Mouse (Mus musculus): Measurements from ENCODE around the gene Pofut2.

The Pofut2 gene

DNA sequence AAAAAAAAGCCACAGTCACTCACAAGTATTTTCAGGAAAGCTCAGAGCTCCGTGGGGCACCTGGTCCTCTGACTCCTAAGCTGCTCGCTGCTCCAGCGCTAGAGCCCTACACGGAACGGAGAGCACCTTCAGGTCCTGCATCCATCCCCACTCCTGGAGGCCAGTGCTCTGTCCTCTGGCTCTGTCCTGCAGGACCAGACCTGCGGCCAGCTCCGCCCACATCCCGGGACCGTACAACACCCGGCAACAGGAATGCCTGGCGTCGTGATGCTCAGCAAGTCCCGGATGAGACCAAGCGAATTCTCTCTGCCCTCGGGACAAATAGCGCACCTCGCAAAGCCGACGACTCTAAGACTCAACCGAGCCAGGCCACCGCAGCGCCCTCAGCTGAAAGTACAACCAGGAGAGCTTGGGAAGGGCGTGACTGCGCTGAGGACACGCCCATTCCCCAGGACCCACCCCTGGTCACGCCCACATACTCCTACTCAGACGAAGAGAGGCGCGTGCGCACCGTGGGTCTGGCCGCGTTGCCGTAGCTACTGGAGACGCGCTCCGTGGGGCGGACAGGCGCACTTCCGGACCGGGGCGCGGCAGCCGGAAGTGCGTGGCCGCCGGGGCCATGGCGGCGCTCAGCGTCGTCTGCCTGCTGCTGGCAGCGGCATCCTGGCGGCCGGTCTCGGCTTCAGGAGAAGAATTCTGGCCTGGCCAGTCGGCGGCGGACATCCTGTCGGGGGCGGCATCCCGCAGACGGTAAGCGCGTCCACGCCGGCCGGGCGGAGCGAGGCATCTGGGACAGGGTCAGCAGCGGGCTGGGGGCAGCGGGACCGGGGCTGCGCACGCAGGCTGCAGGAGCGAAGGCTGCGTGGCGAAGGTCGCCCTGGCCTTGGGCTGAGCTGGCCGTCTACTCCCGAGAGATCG is at the start of gene Pofut2:
Gene Pofut2 (plus strand): TSS at position 515 of the 918 bp plus-strand sequence.
- peak; percentile 33; the same call in 1 of the 2 replicates for TF ChIP-seq GATA4 (IDR thresholded peaks at IDR 0.05; ENCODE audit: insufficient replicate concordance, low read length)

- no peak for TF ChIP-seq GATA4 (IDR thresholded peaks at IDR 0.05; ENCODE audit: insufficient replicate concordance, low read length)
These were observed 49.8 kb upstream of the Pofut2 start for GRCm38 (mm10) chr10:77209261-77209660.

GRCm38 (mm10) chr10:77210666-77211065 is 48.4 kb upstream of the Pofut2 start:
- TF ChIP-seq GATA4 (IDR thresholded peaks at IDR 0.05; ENCODE audit: insufficient replicate concordance, low read length) = no peak

DNA sequence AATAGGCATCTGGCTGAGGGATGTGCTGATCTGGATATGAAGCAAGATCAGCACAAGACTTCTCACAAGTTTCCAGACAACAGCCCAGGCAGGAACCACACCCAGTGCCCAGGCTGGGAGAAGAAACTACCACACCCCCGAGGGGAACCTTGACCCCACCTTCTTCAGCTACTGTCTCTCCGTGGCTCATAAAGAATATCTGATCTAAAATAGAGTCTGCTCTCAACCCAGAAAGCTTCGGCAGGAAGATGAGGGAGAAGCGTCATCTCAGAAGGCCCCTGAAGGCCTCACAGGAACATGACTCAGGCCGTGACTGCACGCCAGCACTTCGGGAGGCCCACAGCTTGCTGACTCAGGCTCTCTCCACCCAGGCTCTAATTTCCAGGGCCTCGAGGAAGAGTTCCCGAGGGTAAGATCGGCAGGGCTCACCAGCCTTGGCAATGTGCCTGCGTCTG is 47.9 kb upstream of the Pofut2 start:
- TF ChIP-seq GATA4 (IDR thresholded peaks at IDR 0.05; ENCODE audit: insufficient replicate concordance, low read length) = no peak

DNA sequence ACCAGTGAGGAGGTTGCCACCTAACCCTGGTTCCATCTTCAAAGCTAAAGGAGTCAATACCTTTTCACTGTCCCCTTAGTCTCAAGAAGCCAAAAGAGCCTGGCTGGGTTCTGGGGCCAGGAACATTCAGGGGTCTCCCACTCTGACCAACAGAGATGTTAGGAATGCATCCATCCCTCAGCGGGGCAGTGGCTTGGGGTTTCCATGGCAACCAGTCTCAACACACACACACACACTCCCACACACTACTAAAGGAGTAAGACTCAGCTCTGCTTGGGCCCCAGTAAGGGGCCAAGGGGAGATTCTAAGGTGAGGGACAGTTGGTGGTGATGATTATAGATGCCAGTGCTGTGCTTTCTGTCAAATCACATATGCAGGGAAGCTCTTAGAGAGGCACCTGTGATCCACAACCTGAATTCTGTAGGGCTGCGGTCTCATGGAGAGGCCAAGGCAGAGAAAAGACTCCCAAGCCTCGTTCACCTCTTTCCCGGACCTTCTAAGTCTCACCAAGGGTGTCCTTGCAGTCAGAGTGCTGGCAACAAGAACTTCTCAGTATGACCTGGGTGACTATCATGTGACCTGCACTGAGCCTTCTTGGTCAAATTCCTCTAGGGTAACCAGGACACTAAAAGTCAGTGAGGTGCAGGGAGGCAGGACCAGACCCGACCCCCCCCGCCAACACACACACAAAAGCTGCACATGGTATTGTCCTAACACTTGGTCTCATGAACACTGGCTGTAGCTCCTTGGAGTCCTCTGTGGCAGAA is 46.5 kb upstream of the Pofut2 start:
- no peak for TF ChIP-seq GATA4 (IDR thresholded peaks at IDR 0.05; ENCODE audit: insufficient replicate concordance, low read length)

- no peak for TF ChIP-seq GATA4 (IDR thresholded peaks at IDR 0.05; ENCODE audit: insufficient replicate concordance, low read length)
These were observed 45.5 kb upstream of the Pofut2 start for GRCm38 (mm10) chr10:77213483-77213882.

- TF ChIP-seq GATA4 (IDR thresholded peaks at IDR 0.05; ENCODE audit: insufficient replicate concordance, low read length) = peak; percentile 50; the same call in 1 of the 2 replicates
These were observed 44.4 kb upstream of the Pofut2 start for GRCm38 (mm10) chr10:77214586-77214985.

- peak; percentile 57; the same call in 1 of the 2 replicates for TF ChIP-seq GATA4 (IDR thresholded peaks at IDR 0.05; ENCODE audit: insufficient replicate concordance, low read length)
These were observed 43.4 kb upstream of the Pofut2 start for GRCm38 (mm10) chr10:77215641-77216040.

GRCm38 (mm10) chr10:77216313-77216712 is 42.7 kb upstream of the Pofut2 start:
- TF ChIP-seq GATA4 (IDR thresholded peaks at IDR 0.05; ENCODE audit: insufficient replicate concordance, low read length) = no peak

DNA sequence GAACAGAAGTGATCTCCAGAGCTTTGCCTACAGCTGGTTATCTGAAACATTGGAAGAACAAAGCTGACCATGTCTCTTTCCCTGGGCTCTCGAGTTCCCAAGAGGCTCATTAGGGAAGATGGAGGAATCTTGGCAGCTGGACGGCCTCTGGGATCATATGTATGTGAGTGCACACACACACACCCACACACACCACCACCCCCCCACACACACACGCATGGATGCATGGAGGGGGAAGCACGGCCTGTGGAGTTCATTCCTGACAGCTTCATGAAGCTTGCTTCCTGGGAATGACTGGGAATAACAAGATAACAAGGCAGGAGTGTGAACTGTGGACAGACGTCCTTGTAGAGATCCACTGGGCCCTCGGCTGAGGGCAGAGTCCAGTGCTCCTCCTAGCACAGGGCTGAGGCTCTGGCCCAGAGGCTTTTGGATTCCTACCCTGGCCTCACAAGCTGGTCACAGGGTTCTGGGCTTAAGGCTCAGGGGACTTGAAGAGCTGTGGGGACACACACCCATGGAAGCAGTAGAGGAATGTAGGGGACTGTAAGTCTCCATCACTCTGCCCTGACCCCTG is 41.8 kb upstream of the Pofut2 start:
- TF ChIP-seq GATA4 (IDR thresholded peaks at IDR 0.05; ENCODE audit: insufficient replicate concordance, low read length) = no peak

DNA sequence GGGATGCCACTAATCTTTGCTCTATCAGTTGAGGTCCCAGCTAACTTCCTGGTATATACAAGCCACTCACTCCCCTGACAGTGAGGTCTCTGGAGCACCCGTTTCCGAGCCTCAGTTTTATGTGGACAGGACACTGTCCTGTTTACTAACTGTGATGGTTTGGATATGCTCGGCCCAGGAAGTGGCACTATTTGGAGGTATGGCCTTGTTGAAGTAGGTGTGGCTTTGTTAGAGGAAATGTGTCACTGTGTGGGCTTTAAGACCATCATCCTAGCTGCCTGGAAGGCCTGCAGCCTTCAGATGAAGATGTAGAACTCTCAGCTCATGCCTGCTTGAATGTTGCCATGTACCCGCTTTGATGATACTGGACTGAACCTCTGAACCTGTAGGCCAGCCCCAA is 41.0 kb upstream of the Pofut2 start:
- TF ChIP-seq GATA4 (IDR thresholded peaks at IDR 0.05; ENCODE audit: insufficient replicate concordance, low read length) = no peak

GRCm38 (mm10) chr10:77219411-77220025 is 39.5 kb upstream of the Pofut2 start:
- TF ChIP-seq GATA4 (IDR thresholded peaks at IDR 0.05; ENCODE audit: insufficient replicate concordance, low read length) = no peak

DNA sequence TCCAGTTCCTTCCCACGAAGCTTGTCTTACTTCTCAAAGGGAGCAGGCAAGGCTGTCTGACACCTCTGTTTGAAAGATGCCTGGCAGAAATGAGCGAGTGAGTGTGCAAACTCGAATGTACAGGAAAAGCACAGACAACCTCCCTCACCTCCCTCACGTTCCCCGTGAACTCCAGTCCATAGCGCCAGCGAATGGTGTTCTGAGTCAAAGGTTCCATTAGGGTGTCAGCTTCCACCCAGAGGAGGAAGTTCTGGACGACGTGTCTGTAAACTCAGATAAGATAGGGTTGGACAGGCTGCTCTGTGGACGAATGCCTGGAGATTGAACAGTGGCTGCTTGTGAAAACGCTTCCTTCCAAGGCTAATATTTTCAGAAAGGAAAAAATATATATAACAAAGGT is 37.9 kb upstream of the Pofut2 start:
- TF ChIP-seq GATA4 (IDR thresholded peaks at IDR 0.05; ENCODE audit: insufficient replicate concordance, low read length) = peak; percentile 96

DNA sequence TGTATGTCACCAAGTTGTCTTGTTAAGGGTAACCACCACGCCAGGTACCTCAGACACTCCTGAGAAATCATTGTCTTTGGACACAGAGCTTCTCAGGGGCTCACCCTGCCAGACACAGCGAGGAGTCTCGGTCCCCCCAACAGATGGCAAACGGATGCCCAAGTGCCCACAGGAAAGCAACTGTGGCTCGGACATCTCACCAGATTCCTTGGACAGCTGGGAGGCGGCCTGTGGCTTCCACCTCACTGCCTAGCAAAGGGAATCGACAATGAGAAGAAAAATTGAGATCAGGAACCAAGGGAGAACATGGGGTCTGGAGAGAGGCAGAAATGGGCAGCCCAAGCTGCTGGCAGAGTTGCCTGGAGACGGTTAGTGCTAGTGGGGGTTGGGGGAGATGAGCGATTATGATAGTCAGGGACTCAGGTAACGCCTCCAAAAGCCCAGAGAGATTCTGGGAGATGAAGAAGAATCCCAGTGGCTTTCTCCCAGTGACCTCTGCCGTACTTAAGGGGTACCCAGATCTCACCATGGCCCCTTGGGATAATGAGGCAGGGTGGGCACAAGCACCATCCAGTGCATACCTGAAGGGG is 36.0 kb upstream of the Pofut2 start:
- no peak for TF ChIP-seq GATA4 (IDR thresholded peaks at IDR 0.05; ENCODE audit: insufficient replicate concordance, low read length)

DNA sequence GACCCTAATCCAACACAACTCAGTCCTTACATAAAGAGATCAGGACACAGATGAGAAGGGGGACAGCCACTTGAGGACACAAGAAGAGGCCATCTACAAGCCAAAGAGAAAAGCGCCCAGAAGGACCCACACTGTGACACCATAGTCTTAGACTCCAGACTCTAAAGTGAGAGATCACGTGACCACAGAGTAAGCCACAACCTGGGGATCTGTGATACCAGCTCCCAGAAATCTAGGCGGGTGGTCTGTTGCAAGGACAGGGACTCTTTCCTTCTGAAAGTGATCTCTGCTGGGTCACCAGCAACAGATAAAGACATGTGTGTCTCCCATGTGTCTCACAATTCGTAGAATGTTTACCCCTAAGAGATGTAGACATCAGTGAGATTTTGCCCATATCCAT is 34.6 kb upstream of the Pofut2 start:
- no peak for TF ChIP-seq GATA4 (IDR thresholded peaks at IDR 0.05; ENCODE audit: insufficient replicate concordance, low read length)
